Mouse (Mus musculus) heart, postnatal 10 days (tissue): ENCODE results near the gene Hsf2bp. TPM values are rescaled to one million over a fixed set of nuclear protein-coding genes. Genes with fewer than 3 reads are reported as not detected.
"Not testable (repeated sequence)": the region's sequence is repeated elsewhere in the genome, so short reads cannot be mapped to it uniquely, and the experiment has no call there.

Experiments used
- DNase-seq, 2 experiments: peaks; one replicate each; pipeline ENCODE4 v3.0.0; 2021
- intact Hi-C: fragments of 180-260 bp; cut with DNase I; formaldehyde crosslinking; loops from one replicate; pipeline ENCODE4 v1.15.1; 2025
- total RNA-seq, 2 experiments: library from RNA; stranded (reverse); gene quantifications; 2 replicates each; pipeline ENCODE4 v1.2.3; 2021

Hsf2bp gene
- total RNA-seq, result under 1 TPM; 0.69 to 0.97 TPM

- DNase-seq, result peak; percentile 80 to 83
- intact Hi-C loops, result loop anchor here (2.0 to 10.0 kb wide), 3 partner anchors 37 to 511 kb away; partner anchors contain the start of gene Ndufv3
Measured at GRCm38 (mm10) chr17:32035609-32036508, at the start of gene Hsf2bp, which contains the start of gene Rrp1b. TSS of gene Hsf2bp (minus strand) at chr17:32036349. TSS of gene Rrp1b (plus strand) at chr17:32036100.

GRCm38 (mm10) chr17:32083351-32083750 is 47.2 kb upstream of the Hsf2bp start:
- intact Hi-C loops, result no loop called here
- no peak for DNase-seq

GRCm38 (mm10) chr17:32075164-32075563 is 39.0 kb upstream of the Hsf2bp start:
- intact Hi-C loops, result loop anchor here (2.0 to 10.0 kb wide), 2 partner anchors 134 to 420 kb away; no protein-coding TSS in a partner anchor
- peak; percentile 45 to 72 for DNase-seq

GRCm38 (mm10) chr17:32074658-32075057 is 38.5 kb upstream of the Hsf2bp start:
- intact Hi-C loops, result loop anchor here (2.0 to 10.0 kb wide), 2 partner anchors 134 to 420 kb away; no protein-coding TSS in a partner anchor
- DNase-seq, result no peak

- DNase-seq, result peak; percentile 86 to 92
- intact Hi-C loops, result loop anchor here (1.0 to 10.0 kb wide), 4 partner anchors 37 to 421 kb away; partner anchors contain the start of genes Hsf2bp and Rrp1b
Measured at GRCm38 (mm10) chr17:32073359-32073758, 37.2 kb upstream of the Hsf2bp start.

- intact Hi-C loops, result no loop called here
- DNase-seq, result no peak
Measured at GRCm38 (mm10) chr17:32068810-32069209, 32.7 kb upstream of the Hsf2bp start.

GRCm38 (mm10) chr17:32068381-32068780 is 32.2 kb upstream of the Hsf2bp start:
- intact Hi-C loops, result no loop called here
- DNase-seq, result no peak

GRCm38 (mm10) chr17:32067541-32067940 is 31.4 kb upstream of the Hsf2bp start:
- intact Hi-C loops, result no loop called here

GRCm38 (mm10) chr17:32064762-32065161 is 28.6 kb upstream of the Hsf2bp start:
- DNase-seq, intact Hi-C loops: not testable (repeated sequence)

More at GRCm38 (mm10) chr17:32067541-32067940, 31.4 kb upstream of the Hsf2bp start:
- DNase-seq, result no peak

GRCm38 (mm10) chr17:32063654-32064053 is 27.5 kb upstream of the Hsf2bp start:
- intact Hi-C loops, result no loop called here
- no peak for DNase-seq

- intact Hi-C loops, result no loop called here
- no peak for DNase-seq
Measured at GRCm38 (mm10) chr17:32061219-32061618, 25.1 kb upstream of the Hsf2bp start.

- intact Hi-C loops, result no loop called here
- DNase-seq, result no peak
Measured at GRCm38 (mm10) chr17:32059084-32059483, 22.9 kb upstream of the Hsf2bp start.

- DNase-seq, result no peak
- intact Hi-C loops, result no loop called here
Measured at GRCm38 (mm10) chr17:32057843-32058242, 21.7 kb upstream of the Hsf2bp start.

GRCm38 (mm10) chr17:32053677-32054076 is 17.5 kb upstream of the Hsf2bp start:
- DNase-seq, result no peak
- intact Hi-C loops, result no loop called here

- intact Hi-C loops, result no loop called here
- peak; percentile 29 to 34 for DNase-seq
Measured at GRCm38 (mm10) chr17:32052237-32053080, 16.3 kb upstream of the Hsf2bp start.

- intact Hi-C loops, result no loop called here
- no peak for DNase-seq
Measured at GRCm38 (mm10) chr17:32050609-32051008, 14.5 kb upstream of the Hsf2bp start.

GRCm38 (mm10) chr17:32049914-32050313 is 13.8 kb upstream of the Hsf2bp start:
- intact Hi-C loops, result no loop called here
- no peak for DNase-seq

GRCm38 (mm10) chr17:32048351-32048750 is 12.2 kb upstream of the Hsf2bp start:
- intact Hi-C loops, result no loop called here
- DNase-seq, result no peak

- intact Hi-C loops, result no loop called here
- DNase-seq, result no peak
Measured at GRCm38 (mm10) chr17:32046541-32046940, 10.4 kb upstream of the Hsf2bp start.

- intact Hi-C loops, result no loop called here
Measured at GRCm38 (mm10) chr17:32040263-32040662, 4.1 kb upstream of the Hsf2bp start.

More at GRCm38 (mm10) chr17:32040263-32040662, 4.1 kb upstream of the Hsf2bp start:
- DNase-seq, result no peak
